Mouse (Mus musculus) CD4-positive, CD25-positive, alpha-beta regulatory T cell, adult 4 months (primary cell): ENCODE results near the gene Akr1c21. TPM values are rescaled to one million over a fixed set of nuclear protein-coding genes. Genes with fewer than 3 reads are reported as not detected.
A peak's percentile ranks its signal among the peaks of the same experiment; 100 is the strongest.
"Not testable (repeated sequence)": the region's sequence is repeated elsewhere in the genome, so short reads cannot be mapped to it uniquely, and the experiment has no call there.

Experiments used
- ATAC-seq: one replicate; pipeline ENCODE4 v1.8.0; 2017
- polyA plus RNA-seq, 2 experiments: library from polyadenylated mRNA; unstranded; fragments of 100-300 nt; shearing (Covaris generic); gene quantifications; one replicate each; pipeline ENCODE4 v1.2.1; 2017

Gene Akr1c21
- not detected for polyA plus RNA-seq

GRCm38 (mm10) chr13:4573871-4574270 lies at the start of gene Akr1c21:
Gene Akr1c21, plus strand, starts transcription at chr13:4574075.
- no peak for ATAC-seq

- ATAC-seq, result no peak
Observed at GRCm38 (mm10) chr13:4559143-4559542, 14.7 kb upstream of the Akr1c21 start.

- ATAC-seq, result no peak
Observed at GRCm38 (mm10) chr13:4560500-4560899, 13.4 kb upstream of the Akr1c21 start.

- no peak for ATAC-seq
Observed at GRCm38 (mm10) chr13:4565996-4566395, 7.9 kb upstream of the Akr1c21 start.

- ATAC-seq, result no peak
Observed at GRCm38 (mm10) chr13:4576921-4577320, 3.0 kb downstream of the Akr1c21 start.

GRCm38 (mm10) chr13:4603431-4603830 lies 29.6 kb downstream of the Akr1c21 start:
- ATAC-seq, result not testable (repeated sequence)

GRCm38 (mm10) chr13:4606821-4607220 lies 32.9 kb downstream of the Akr1c21 start:
- ATAC-seq, result no peak

GRCm38 (mm10) chr13:4608530-4608929 lies 34.7 kb downstream of the Akr1c21 start:
- ATAC-seq, result peak; percentile 30

GRCm38 (mm10) chr13:4608961-4609409 lies 35.1 kb downstream of the Akr1c21 start, which contains the start of gene Akr1e1:
Gene Akr1e1, minus strand, starts transcription at chr13:4609174.
- ATAC-seq, result peak; percentile 99

GRCm38 (mm10) chr13:4610902-4611301 lies 37.0 kb downstream of the Akr1c21 start:
- ATAC-seq, result no peak

Other genes with a start within 250 kb of the Akr1c21 start
- not detected for gene Akr1c6, start 139.8 kb upstream of the Akr1c21 start, polyA plus RNA-seq
- gene Akr1c20, start 50.7 kb upstream of the Akr1c21 start, polyA plus RNA-seq, result not detected
- 10 to 100 TPM; 22.9 to 23.1 TPM for gene Akr1e1, start 35.1 kb downstream of the Akr1c21 start, polyA plus RNA-seq